14 mouse cellular contexts compared by ENCODE assay signal in the genomic region with DNA sequence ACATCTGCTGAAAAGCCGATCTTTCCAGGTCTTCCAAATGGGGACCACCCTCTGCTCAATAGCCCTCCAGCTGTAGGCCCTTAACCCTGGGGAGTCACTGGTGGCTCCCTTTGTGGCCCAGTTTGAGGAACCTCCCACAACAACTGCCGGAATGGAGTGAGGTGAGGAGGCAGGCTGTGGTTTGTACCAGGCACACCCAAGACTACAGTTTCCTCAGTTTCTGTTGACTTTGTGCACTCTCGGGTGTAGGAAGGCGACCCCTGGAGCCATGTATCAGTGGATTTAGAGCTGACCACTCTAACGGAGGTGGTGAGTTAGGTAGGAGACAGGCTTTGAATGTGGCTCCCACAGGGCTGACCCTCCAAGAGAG. TPM values are rescaled to one million over a fixed set of nuclear protein-coding genes. Genes with fewer than 3 reads are reported as not detected.
DNase-seq lines count a peak whose midpoint lies in the region; ATAC-seq lines count a peak whose summit lies in the region.
"Had no signal": no experiment of that assay in that cellular context is flagged by ENCODE, and none has a peak within 500 bp of the region (broad histone marks: within the 10 kb centered on the region; RNA-seq: fewer than 3 reads in every experiment).

No protein-coding gene starts in this region.

- H3K4me2 ChIP-seq in liver, embryonic 11.5 days: no peak overlapping the region
- H3K4me2 ChIP-seq in lung, embryonic 15.5 days: no peak overlapping the region
- no peak overlapping the region for H3K4me2 ChIP-seq in forebrain, embryonic 11.5 days (ENCODE audit: low read depth, low read length, severe bottlenecking)
- H3K4me2 ChIP-seq: limb, embryonic 13.5 days; neural tube, embryonic 13.5 days had no signal

- no peak overlapping the region for H3K9ac ChIP-seq in liver, embryonic 11.5 days (ENCODE audit: low read depth, low read length)
- no peak overlapping the region for H3K9ac ChIP-seq in lung, embryonic 15.5 days
- H3K9ac ChIP-seq in forebrain, embryonic 11.5 days (ENCODE audit: low read length): no peak overlapping the region
- H3K9ac ChIP-seq: limb, embryonic 13.5 days; neural tube, embryonic 13.5 days had no signal

- no peaks in the 10 kb centered on the region for H3K27me3 ChIP-seq in liver, embryonic 11.5 days (replicated peaks; ENCODE audit: control insufficient read depth, insufficient read depth, low read length)
- no peaks in the 10 kb centered on the region for H3K27me3 ChIP-seq in lung, embryonic 15.5 days
- no peaks in the 10 kb centered on the region for H3K27me3 ChIP-seq in forebrain, embryonic 11.5 days (ENCODE audit: control insufficient read depth, insufficient read depth, low read length)
- H3K27me3 ChIP-seq in embryonic facial prominence, embryonic 10.5 days (replicated peaks; ENCODE audit: low read depth, poor library complexity, severe bottlenecking): no peaks in the 10 kb centered on the region
- H3K27me3 ChIP-seq: limb, embryonic 13.5 days; neural tube, embryonic 13.5 days had no signal

- peak; percentile 24 for DNase-seq in liver
- no peak for DNase-seq in liver, embryonic 11.5 days (ENCODE audit: low spot score)
- DNase-seq in thymus, postnatal 36 days: peak; percentile 76 to 82
- no peak for DNase-seq in urinary bladder, adult 2 months (ENCODE audit: low spot score)
- DNase-seq in forebrain, embryonic 11.5 days (ENCODE audit: low spot score): no peak
- no peak for DNase-seq in embryonic facial prominence, embryonic 10.5 days (ENCODE audit: low spot score)
- DNase-seq: adrenal gland, adult 2 months; cerebellum, adult 9-11 months; kidney, adult 11 months had no signal

- no peak overlapping the region for H3K4me3 ChIP-seq in liver, embryonic 11.5 days (ENCODE audit: low read depth, low read length)
- H3K4me3 ChIP-seq in lung, embryonic 15.5 days: no peak overlapping the region
- no peak overlapping the region for H3K4me3 ChIP-seq in forebrain, embryonic 11.5 days (ENCODE audit: low read depth, low read length)
- no peak overlapping the region for H3K4me3 ChIP-seq in embryonic facial prominence, embryonic 10.5 days
- H3K4me3 ChIP-seq: heart, adult 2 months; limb, embryonic 13.5 days; neural tube, embryonic 13.5 days had no signal

- H3K36me3 ChIP-seq in liver, embryonic 11.5 days (ENCODE audit: control insufficient read depth, insufficient read depth, low read length): no peaks in the 10 kb centered on the region
- H3K36me3 ChIP-seq in lung, embryonic 15.5 days: no peaks in the 10 kb centered on the region
- H3K36me3 ChIP-seq in forebrain, embryonic 11.5 days (ENCODE audit: control insufficient read depth, insufficient read depth, low read length): no peaks in the 10 kb centered on the region
- H3K36me3 ChIP-seq in embryonic facial prominence, embryonic 10.5 days (replicated peaks): no peaks in the 10 kb centered on the region
- H3K36me3 ChIP-seq: limb, embryonic 13.5 days; neural tube, embryonic 13.5 days had no signal

- no peaks in the 10 kb centered on the region for H3K9me3 ChIP-seq in liver, embryonic 11.5 days (ENCODE audit: control insufficient read depth, low read length)
- H3K9me3 ChIP-seq in lung, embryonic 15.5 days: no peaks in the 10 kb centered on the region
- no peaks in the 10 kb centered on the region for H3K9me3 ChIP-seq in forebrain, embryonic 11.5 days (ENCODE audit: control insufficient read depth, low read length)
- no peaks in the 10 kb centered on the region for H3K9me3 ChIP-seq in embryonic facial prominence, embryonic 10.5 days
- H3K9me3 ChIP-seq: limb, embryonic 13.5 days; neural tube, embryonic 13.5 days had no signal

- H3K4me1 ChIP-seq in liver, embryonic 11.5 days (replicated peaks; ENCODE audit: control insufficient read depth, insufficient read depth, low read length): no peaks in the 10 kb centered on the region; the same call in 1 of the 2 replicates
- peaks cover 14% of the 10 kb centered on the region for H3K4me1 ChIP-seq in lung, embryonic 15.5 days
- no peaks in the 10 kb centered on the region for H3K4me1 ChIP-seq in forebrain, embryonic 11.5 days (replicated peaks; ENCODE audit: control insufficient read depth, insufficient read depth, low read length)
- no peaks in the 10 kb centered on the region for H3K4me1 ChIP-seq in embryonic facial prominence, embryonic 10.5 days
- H3K4me1 ChIP-seq: limb, embryonic 13.5 days; neural tube, embryonic 13.5 days had no signal

- ATAC-seq in liver, embryonic 11.5 days (replicated peaks; ENCODE audit: low FRiP score): no peak
- ATAC-seq in lung, embryonic 15.5 days (ENCODE audit: borderline replicate concordance, extremely low read depth, low FRiP score, low TSS enrichment): no peak
- ATAC-seq in neutrophil, adult 5-6 weeks (ENCODE audit: extremely low read depth, insufficient number of reproducible peaks, low FRiP score, poor library complexity, severe bottlenecking): peak; percentile 26; the same call in 1 of the 2 replicates
- ATAC-seq in forebrain, embryonic 11.5 days (replicated peaks; ENCODE audit: low FRiP score): no peak

- 32% methylated on average over 5 of the region's 5 CpGs for WGBS in liver, embryonic 11.5 days
- WGBS in lung, embryonic 15.5 days: 66% methylated on average over 5 of the region's 5 CpGs
- 71% methylated on average over 5 of the region's 5 CpGs for WGBS in forebrain, embryonic 11.5 days
- WGBS in embryonic facial prominence, embryonic 10.5 days: 67% methylated on average over 5 of the region's 5 CpGs

- no peak overlapping the region for H3K27ac ChIP-seq in liver, embryonic 11.5 days (ENCODE audit: low read depth, low read length)
- H3K27ac ChIP-seq in lung, embryonic 15.5 days: 0 out of 2 replicates have a peak overlapping the region, but pooled peaks have one; percentile 15
- H3K27ac ChIP-seq in forebrain, embryonic 11.5 days (ENCODE audit: low read depth, low read length): no peak overlapping the region
- H3K27ac ChIP-seq in embryonic facial prominence, embryonic 10.5 days (replicated peaks): no peak overlapping the region
- H3K27ac ChIP-seq: heart, adult 2 months; limb, embryonic 13.5 days; neural tube, embryonic 13.5 days had no signal

RNA-seq across cellular contexts. Expression of gene A430078G23Rik, which starts 1.2 kb away (rescaled TPM):
- polyA plus RNA-seq in liver, embryonic 11.5 days (2014; fragmentation: Nextera tagmentation; extraction: Ambion mirVana): 0.32 and 0.40 TPM in 2 replicates
- polyA plus RNA-seq in lung, embryonic 15.5 days (2015; fragmentation: Nextera tagmentation; extraction: Ambion mirVana): 0.08 and 0.59 TPM in 2 replicates
- 140 and 151 TPM in 2 replicates for total RNA-seq in neutrophil, adult 5-6 weeks (2017)
- polyA plus RNA-seq in urinary bladder, adult 2 months (2012; rRNA removed): 0.37 and 0.65 TPM in 2 replicates
- not detected in 2 replicates for polyA plus RNA-seq in forebrain, embryonic 11.5 days (2014; fragmentation: Nextera tagmentation; extraction: Ambion mirVana)
- polyA plus RNA-seq in embryonic facial prominence, embryonic 10.5 days (2016; fragmentation: Nextera tagmentation; extraction: Ambion mirVana): 0.14 TPM in 1 of 2 replicates, not detected in the other
- polyA plus RNA-seq: adrenal gland, adult 2 months; neural tube, embryonic 13.5 days had no signal

RNA-seq across cellular contexts. Expression of gene Arhgef18, which starts 38.4 kb away (rescaled TPM):
- 5.2 and 6.4 TPM in 2 replicates for polyA plus RNA-seq in liver, embryonic 11.5 days (2014; fragmentation: Nextera tagmentation; extraction: Ambion mirVana)
- 6.7 and 7.8 TPM in 2 replicates for polyA plus RNA-seq in lung, embryonic 15.5 days (2015; fragmentation: Nextera tagmentation; extraction: Ambion mirVana)
- total RNA-seq in neutrophil, adult 5-6 weeks (2017): 179 and 187 TPM in 2 replicates
- polyA plus RNA-seq in urinary bladder, adult 2 months (2012; rRNA removed): 34.0 and 36.5 TPM in 2 replicates
- polyA plus RNA-seq in forebrain, embryonic 11.5 days (2014; fragmentation: Nextera tagmentation; extraction: Ambion mirVana): 10.4 and 12.3 TPM in 2 replicates
- polyA plus RNA-seq in embryonic facial prominence, embryonic 10.5 days (2016; fragmentation: Nextera tagmentation; extraction: Ambion mirVana): 9.5 and 9.6 TPM in 2 replicates

Comparison
In these comparisons a context has a peak if more than half of its experiments do, and no peak if none do; other contexts are left out.
1. DNase-seq: peak in liver (single experiment) and thymus, postnatal 36 days (2 of 2); none in liver, embryonic 11.5 days (single experiment), urinary bladder, adult 2 months (single experiment), forebrain, embryonic 11.5 days (single experiment) and embryonic facial prominence, embryonic 10.5 days (single experiment).